In genomic region chr12:112576341-112576740, GRCm38 (mm10) we compare ENCODE assay signal across 10 mouse cellular contexts. TPM values are rescaled to one million over a fixed set of nuclear protein-coding genes. Genes with fewer than 3 reads are reported as not detected.
DNase-seq lines count a peak whose midpoint lies in the region; ATAC-seq and TF ChIP-seq lines count a peak whose summit lies in the region.
"Had no signal": no experiment of that assay in that cellular context is flagged by ENCODE, and none has a peak within 500 bp of the region (broad histone marks: within the 10 kb centered on the region; RNA-seq: fewer than 3 reads in every experiment).

No protein-coding gene starts in this region.

- no peak overlapping the region for H3K9ac ChIP-seq in forebrain, embryonic 14.5 days (ENCODE audit: low read length)
- no peak overlapping the region for H3K9ac ChIP-seq in forebrain, embryonic 16.5 days (replicated peaks; ENCODE audit: low read depth, low read length)
- no peak overlapping the region for H3K9ac ChIP-seq in midbrain, embryonic 15.5 days

- WGBS in forebrain, embryonic 14.5 days = 14% methylated on average over 6 of the region's 6 CpGs
- 15% methylated on average over 6 of the region's 6 CpGs for WGBS in forebrain, embryonic 16.5 days
- 27% methylated on average over 6 of the region's 6 CpGs for WGBS in midbrain, embryonic 10.5 days
- 27% methylated on average over 6 of the region's 6 CpGs for WGBS in midbrain, embryonic 15.5 days
- WGBS in small intestine, adult 2 months = 13% methylated on average over 6 of the region's 6 CpGs

- no peaks in the 10 kb centered on the region for H3K27me3 ChIP-seq in forebrain, embryonic 14.5 days (replicated peaks; ENCODE audit: control insufficient read depth, insufficient read depth, low read length)
- no peaks in the 10 kb centered on the region for H3K27me3 ChIP-seq in forebrain, embryonic 16.5 days (replicated peaks; ENCODE audit: control insufficient read depth, insufficient read depth, low read length)
- H3K27me3 ChIP-seq in midbrain, embryonic 10.5 days (ENCODE audit: low read depth, poor library complexity, severe bottlenecking) = no peaks in the 10 kb centered on the region
- no peaks in the 10 kb centered on the region for H3K27me3 ChIP-seq in midbrain, embryonic 15.5 days (replicated peaks)
- no peaks in the 10 kb centered on the region for H3K27me3 ChIP-seq in small intestine, adult 2 months (ENCODE audit: control insufficient read depth, insufficient read depth, low read length)

- no peak overlapping the region for H3K4me3 ChIP-seq in forebrain, embryonic 14.5 days (ENCODE audit: low read depth, low read length)
- H3K4me3 ChIP-seq in forebrain, embryonic 16.5 days (replicated peaks; ENCODE audit: low read length) = no peak overlapping the region
- no peak overlapping the region for H3K4me3 ChIP-seq in midbrain, embryonic 10.5 days
- no peak overlapping the region for H3K4me3 ChIP-seq in midbrain, embryonic 15.5 days
- H3K4me3 ChIP-seq in small intestine, adult 2 months (ENCODE audit: low read depth, low read length) = no peak overlapping the region

- no peak overlapping the region for H3K4me2 ChIP-seq in forebrain, embryonic 14.5 days (ENCODE audit: low read length)
- no peak overlapping the region for H3K4me2 ChIP-seq in forebrain, embryonic 16.5 days (ENCODE audit: low read length)
- no peak overlapping the region for H3K4me2 ChIP-seq in midbrain, embryonic 15.5 days

- H3K9me3 ChIP-seq in forebrain, embryonic 14.5 days (replicated peaks; ENCODE audit: control insufficient read depth, low read length) = no peaks in the 10 kb centered on the region
- H3K9me3 ChIP-seq in forebrain, embryonic 16.5 days (ENCODE audit: control insufficient read depth, low read length) = no peaks in the 10 kb centered on the region
- H3K9me3 ChIP-seq in midbrain, embryonic 10.5 days (replicated peaks) = no peaks in the 10 kb centered on the region
- H3K9me3 ChIP-seq in midbrain, embryonic 15.5 days = no peaks in the 10 kb centered on the region

- TF ChIP-seq CTCF in small intestine, adult 2 months (IDR thresholded peaks at IDR 0.05; ENCODE audit: extremely low read depth, insufficient read length, insufficient replicate concordance, low read depth, low read length) = no peak

- no peak overlapping the region; the same call in 1 of the 2 replicates for H3K27ac ChIP-seq in forebrain, embryonic 14.5 days (ENCODE audit: low read depth, low read length)
- H3K27ac ChIP-seq in forebrain, embryonic 16.5 days (ENCODE audit: low read length) = no peak overlapping the region
- peak overlapping the region; percentile 57 for H3K27ac ChIP-seq in midbrain, embryonic 10.5 days (replicated peaks)
- no peak overlapping the region for H3K27ac ChIP-seq in midbrain, embryonic 15.5 days
- H3K27ac ChIP-seq in small intestine, adult 2 months (ENCODE audit: insufficient read depth, low read depth, low read length) = peak overlapping the region; percentile 77

- no peak; the same call in 1 of the 2 replicates for TF ChIP-seq POLR2A in small intestine, adult 2 months (IDR thresholded peaks at IDR 0.05; ENCODE audit: low read depth, low read length)

- peak; percentile 63 for DNase-seq in forebrain, embryonic 14.5 days (ENCODE audit: low spot score)
- no peak for DNase-seq in midbrain, embryonic 10.5 days (ENCODE audit: low spot score)
- peak; percentile 55 to 69 for DNase-seq in layer of hippocampus, postnatal 36 days
- DNase-seq in embryo, embryonic 11 days = no peak
- DNase-seq in c-Kit-positive CD71-positive TER-119-positive erythroid progenitor cells, embryonic 14.5 days (ENCODE audit: low spot score) = no peak
- DNase-seq: cerebellum, postnatal 14 days had no signal

- H3K4me1 ChIP-seq in forebrain, embryonic 14.5 days (ENCODE audit: control insufficient read depth, insufficient read depth, low read length) = no peaks in the 10 kb centered on the region
- H3K4me1 ChIP-seq in forebrain, embryonic 16.5 days (replicated peaks; ENCODE audit: control insufficient read depth, insufficient read depth, low read length) = peaks cover 3% of the 10 kb centered on the region
- H3K4me1 ChIP-seq in midbrain, embryonic 10.5 days = peaks cover 23% of the 10 kb centered on the region
- H3K4me1 ChIP-seq in midbrain, embryonic 15.5 days = no peaks in the 10 kb centered on the region
- peaks cover 30% of the 10 kb centered on the region for H3K4me1 ChIP-seq in small intestine, adult 2 months (ENCODE audit: control insufficient read depth, insufficient read depth, insufficient read length, low read length)

- no peaks in the 10 kb centered on the region for H3K36me3 ChIP-seq in forebrain, embryonic 14.5 days (ENCODE audit: control insufficient read depth, insufficient read depth, low read length)
- H3K36me3 ChIP-seq in forebrain, embryonic 16.5 days (ENCODE audit: control insufficient read depth, insufficient read depth) = no peaks in the 10 kb centered on the region
- H3K36me3 ChIP-seq in midbrain, embryonic 10.5 days = no peaks in the 10 kb centered on the region
- H3K36me3 ChIP-seq in midbrain, embryonic 15.5 days (replicated peaks) = no peaks in the 10 kb centered on the region
- no peaks in the 10 kb centered on the region for H3K36me3 ChIP-seq in small intestine, adult 2 months (ENCODE audit: control insufficient read depth, insufficient read depth, low read length)

- ATAC-seq in forebrain, embryonic 14.5 days = 0 out of 2 replicates have a peak, but pooled peaks have one; percentile 10
- no peak for ATAC-seq in forebrain, embryonic 16.5 days
- ATAC-seq in midbrain, embryonic 15.5 days (replicated peaks) = no peak

RNA-seq across cellular contexts. Expression of gene Inf2, which starts 12.2 kb away (rescaled TPM):
- polyA plus RNA-seq in forebrain, embryonic 14.5 days (2014; fragmentation: Nextera tagmentation; extraction: Ambion mirVana) = 2.6 and 2.9 TPM in 2 replicates
- polyA plus RNA-seq in forebrain, embryonic 16.5 days (2015; fragmentation: Nextera tagmentation; extraction: Ambion mirVana) = 2.6 TPM in 2 replicates
- polyA plus RNA-seq in midbrain, embryonic 10.5 days (2016; fragmentation: Nextera tagmentation; extraction: Ambion mirVana) = 1.7 and 1.8 TPM in 2 replicates
- polyA plus RNA-seq in midbrain, embryonic 15.5 days (2015; fragmentation: Nextera tagmentation; extraction: Ambion mirVana) = 1.0 and 2.4 TPM in 2 replicates
- 100 to 1,000 TPM; 127 to 142 TPM for total RNA-seq in layer of hippocampus, postnatal 36 days (2021)
- polyA plus RNA-seq in small intestine, adult 2 months (2012; rRNA removed) = 6.6 and 11.0 TPM in 2 replicates

RNA-seq across cellular contexts. Expression of gene Adssl1, which starts 43.5 kb away (rescaled TPM):
- polyA plus RNA-seq in forebrain, embryonic 14.5 days (2014; fragmentation: Nextera tagmentation; extraction: Ambion mirVana) = 2.0 and 2.1 TPM in 2 replicates
- polyA plus RNA-seq in forebrain, embryonic 16.5 days (2015; fragmentation: Nextera tagmentation; extraction: Ambion mirVana) = 1.8 and 2.4 TPM in 2 replicates
- polyA plus RNA-seq in midbrain, embryonic 10.5 days (2016; fragmentation: Nextera tagmentation; extraction: Ambion mirVana) = 2.9 and 3.4 TPM in 2 replicates
- 3.1 and 3.6 TPM in 2 replicates for polyA plus RNA-seq in midbrain, embryonic 15.5 days (2015; fragmentation: Nextera tagmentation; extraction: Ambion mirVana)
- 10 to 100 TPM; 11.9 to 12.6 TPM for total RNA-seq in layer of hippocampus, postnatal 36 days (2021)
- polyA plus RNA-seq in small intestine, adult 2 months (2012; rRNA removed) = 4.3 and 5.6 TPM in 2 replicates

RNA-seq across cellular contexts. Expression of gene Tmem179, which starts 59.8 kb away (rescaled TPM):
- polyA plus RNA-seq in forebrain, embryonic 14.5 days (2014; fragmentation: Nextera tagmentation; extraction: Ambion mirVana) = 40.0 and 49.0 TPM in 2 replicates
- polyA plus RNA-seq in forebrain, embryonic 16.5 days (2015; fragmentation: Nextera tagmentation; extraction: Ambion mirVana) = 49.7 and 71.7 TPM in 2 replicates
- 2.8 and 4.9 TPM in 2 replicates for polyA plus RNA-seq in midbrain, embryonic 10.5 days (2016; fragmentation: Nextera tagmentation; extraction: Ambion mirVana)
- polyA plus RNA-seq in midbrain, embryonic 15.5 days (2015; fragmentation: Nextera tagmentation; extraction: Ambion mirVana) = 87.0 and 90.2 TPM in 2 replicates
- total RNA-seq in layer of hippocampus, postnatal 36 days (2021) = 100 to 1,000 TPM; 112 to 121 TPM
- polyA plus RNA-seq in small intestine, adult 2 months (2012; rRNA removed) = 0.53 and 0.91 TPM in 2 replicates
- total RNA-seq: liver, adult 2 months had no signal
- polyA plus RNA-seq: liver, adult 2 months had no signal

Comparison
In these comparisons a context has a peak if more than half of its experiments do, and no peak if none do; other contexts are left out.
1. H3K27ac ChIP-seq: peak in midbrain, embryonic 10.5 days (single experiment) and small intestine, adult 2 months (single experiment); none in forebrain, embryonic 14.5 days (single experiment), forebrain, embryonic 16.5 days (single experiment) and midbrain, embryonic 15.5 days (single experiment).
2. DNase-seq: peak in forebrain, embryonic 14.5 days (single experiment) and layer of hippocampus, postnatal 36 days (2 of 2); none in midbrain, embryonic 10.5 days (single experiment), embryo, embryonic 11 days (single experiment) and c-Kit-positive CD71-positive TER-119-positive erythroid progenitor cells, embryonic 14.5 days (single experiment).